Mouse (Mus musculus) natural killer cell, adult 2 months (primary cell): ENCODE measurements around the gene Vmn1r28.
"Not testable (repeated sequence)": the region's sequence is repeated elsewhere in the genome, so short reads cannot be mapped to it uniquely, and the experiment has no call there.

ENCODE experiments used
- DNase-seq, 2 experiments: peaks; one replicate each; pipeline ENCODE4 v3.0.0; 2022; ENCODE audit warnings: low spot score in 2 of 2

Gene Vmn1r28

DNA sequence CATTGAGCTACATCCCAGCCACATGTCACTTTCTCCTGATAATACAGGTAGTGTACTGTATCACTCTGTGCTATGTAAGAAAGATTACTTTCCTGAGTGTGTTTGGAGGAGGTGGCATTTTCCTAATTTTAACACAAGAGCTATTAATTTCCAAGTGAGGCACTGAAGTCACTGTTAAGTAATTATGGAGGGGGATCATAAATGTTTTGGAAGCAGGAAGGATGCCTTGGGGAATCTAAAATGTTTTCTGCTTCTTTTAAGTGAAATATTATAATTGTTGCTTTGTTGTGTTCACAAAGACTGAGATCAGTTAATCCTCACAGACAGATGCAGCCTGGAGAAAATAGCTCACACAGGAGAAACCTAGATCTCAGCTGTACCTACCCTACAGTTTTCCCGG, at the start of gene Vmn1r28:
Vmn1r28 (plus strand) TSS at position 301 of the 400 bp plus-strand sequence.
- no peak for DNase-seq

DNA sequence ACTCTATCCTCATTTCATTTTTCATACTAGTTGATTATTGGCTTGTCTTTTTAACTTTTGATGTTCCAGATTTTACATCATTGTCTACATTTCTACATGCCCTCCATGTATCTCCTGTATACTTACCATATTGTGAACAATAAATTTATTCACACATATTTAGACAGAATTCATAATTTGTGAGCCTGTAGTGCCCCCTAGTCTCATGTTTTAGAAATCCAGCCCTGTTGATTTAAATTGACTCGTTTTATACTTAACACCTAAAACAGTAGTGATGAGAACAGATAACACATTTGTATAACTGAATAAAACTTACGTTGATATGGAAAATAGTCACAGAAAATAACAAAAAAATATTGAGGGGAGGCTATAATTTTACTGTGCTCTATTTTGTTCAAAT, 45.7 kb upstream of the Vmn1r28 start:
- DNase-seq, result no peak

DNA sequence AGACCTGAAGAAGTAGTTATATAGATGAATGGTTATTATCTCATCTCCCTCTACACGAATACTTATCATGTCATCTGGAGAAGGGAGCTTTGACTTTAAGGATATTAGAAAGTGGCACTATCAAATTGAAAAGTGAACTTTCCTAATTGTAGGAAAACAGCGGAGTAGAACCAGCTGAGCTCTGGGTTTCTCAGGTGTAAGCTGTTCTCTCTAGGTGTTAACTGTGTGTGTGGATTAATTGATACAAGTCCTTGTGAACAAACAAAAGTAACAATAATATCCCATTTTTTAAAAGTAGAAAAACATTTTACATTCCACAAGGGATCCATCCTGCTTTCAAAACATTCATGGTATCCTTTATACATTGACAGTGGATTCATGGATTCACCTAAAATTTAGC, 43.1 kb upstream of the Vmn1r28 start, which contains the start of gene Vmn1r27:
Vmn1r27 (minus strand) TSS at position 101 of the 400 bp plus-strand sequence.
- DNase-seq, result no peak

DNA sequence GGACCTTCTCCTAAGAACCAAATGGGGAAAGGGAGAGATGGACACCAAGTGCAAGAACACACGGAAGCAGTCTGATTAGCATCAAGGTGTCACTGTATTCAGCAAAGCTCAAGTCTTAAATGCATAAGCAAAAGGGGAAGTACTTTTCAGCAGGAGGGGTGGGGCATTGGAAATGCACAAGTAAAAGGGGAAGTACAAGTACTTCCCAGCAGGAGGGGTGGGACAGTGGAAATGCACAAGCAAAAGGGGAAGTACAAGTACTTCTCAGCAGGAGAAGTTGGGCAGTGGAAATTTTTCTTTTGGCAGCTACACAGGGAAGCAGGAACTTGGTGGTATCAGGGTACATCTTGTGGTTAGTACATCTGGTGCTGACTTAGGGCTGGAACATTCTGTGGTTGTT, 17.8 kb downstream of the Vmn1r28 start:
- DNase-seq, result not testable (repeated sequence)

DNA sequence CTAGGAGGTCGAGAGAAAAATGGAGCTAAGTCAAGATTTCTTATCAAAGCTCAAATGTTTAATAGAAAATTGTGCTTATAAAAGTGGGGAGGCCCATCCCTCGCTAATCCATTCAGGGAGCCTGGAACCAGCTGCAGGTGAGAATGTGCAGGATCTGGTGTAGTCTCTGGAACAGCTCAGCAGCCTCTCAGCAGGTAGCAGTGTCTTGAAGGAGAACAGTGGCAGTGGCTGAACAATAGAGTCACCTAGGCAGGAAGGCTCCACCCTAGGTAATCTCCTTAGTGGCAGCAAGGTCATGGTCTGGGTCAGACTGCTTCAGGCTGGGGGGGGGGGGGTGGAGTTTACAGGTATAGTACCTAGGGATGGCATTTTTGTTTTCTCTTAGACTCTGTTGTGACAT, 30.4 kb downstream of the Vmn1r28 start:
- DNase-seq, result no peak

DNA sequence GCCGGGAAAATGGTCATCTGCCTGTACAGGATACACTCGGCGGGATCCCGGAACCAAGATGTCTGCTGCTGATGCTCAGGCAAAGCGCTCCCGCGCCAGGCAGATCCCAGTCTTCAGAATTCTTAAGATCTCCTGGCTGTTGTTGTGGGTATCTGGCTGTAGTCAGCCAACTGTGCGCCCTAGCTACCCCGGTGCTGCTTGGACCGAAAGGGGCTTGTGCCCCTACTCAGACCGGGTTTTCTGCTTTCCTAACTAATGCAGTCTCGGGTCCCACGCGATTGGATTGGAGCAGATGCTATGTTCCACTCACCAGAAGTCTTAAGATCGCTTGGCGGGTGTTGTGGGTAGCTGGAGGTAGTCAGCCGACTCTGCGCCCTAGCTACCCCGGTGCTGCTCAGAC, 36.7 kb downstream of the Vmn1r28 start:
- not testable (repeated sequence) for DNase-seq

DNA sequence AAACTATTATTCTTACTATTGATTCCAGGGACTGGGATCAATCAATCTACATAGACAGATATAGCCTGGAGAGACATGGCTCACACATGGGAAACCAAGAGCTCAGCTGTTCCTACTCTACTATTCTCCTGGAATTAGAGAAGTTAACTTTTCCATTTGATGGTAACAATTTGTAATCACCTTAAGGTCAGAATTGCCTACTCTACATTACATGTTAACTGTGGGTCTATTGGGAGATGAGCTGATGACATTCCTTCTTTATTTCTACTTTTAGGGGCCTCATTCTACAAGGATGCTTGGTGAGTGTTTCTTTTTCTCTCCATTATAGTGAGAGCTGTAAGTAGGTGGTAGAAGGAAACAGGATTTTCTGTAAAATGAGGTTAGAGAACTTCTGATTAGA, 39.4 kb downstream of the Vmn1r28 start, which contains the start of gene Vmn1r29:
Vmn1r29 (plus strand) TSS at position 301 of the 400 bp plus-strand sequence.
- DNase-seq, result no peak
